Mouse (Mus musculus) lung, adult 2 months (tissue): ENCODE measurements around the gene Tpk1.

Source experiments
- CTCF ChIP-seq: fragments of 200-500 bp; IDR thresholded peaks from 2 replicates; pipeline ENCODE4 v1.5.1; 2011; ENCODE audit warnings: mild to moderate bottlenecking, low read length, control low read depth; ENCODE audit not compliant: insufficient read depth
- POLR2A ChIP-seq: fragments of 200-500 bp; IDR thresholded peaks from 2 replicates; pipeline ENCODE4 v1.6.1; 2011; ENCODE audit warnings: low read depth, mild to moderate bottlenecking, control low read depth, low read length, borderline replicate concordance; ENCODE audit errors: extremely low read depth

DNA sequence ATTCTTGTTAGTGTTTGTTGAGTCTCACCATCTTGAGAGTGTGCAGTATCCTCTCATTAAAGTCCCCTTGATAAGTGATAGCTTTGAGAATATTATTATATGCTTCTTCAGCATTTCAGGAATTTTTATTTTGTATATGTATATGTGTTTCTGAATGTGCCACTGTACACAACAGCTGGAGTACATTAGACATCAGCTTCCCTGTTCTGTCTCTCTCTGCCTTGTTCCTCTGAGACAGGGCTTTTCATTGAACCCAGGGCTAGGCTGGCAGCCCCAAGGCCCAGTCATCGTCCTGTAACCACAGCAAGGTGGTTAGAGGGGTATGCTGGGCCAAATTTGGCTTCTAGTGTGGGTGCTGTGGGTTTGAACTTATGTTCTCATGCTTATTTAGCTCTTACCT, 25.8 kb upstream of the Tpk1 start:
- TF ChIP-seq CTCF (no peak), POLR2A (no peak)
